Mouse (Mus musculus) spleen, postnatal 14 days (tissue): ENCODE data around the gene Maz.

Experiments used
- DNase-seq, 2 experiments: peaks; one replicate each; pipeline ENCODE4 v3.0.0; 2021 to 2022; ENCODE audit warnings: low spot score in 2 of 2

The Maz gene

DNA sequence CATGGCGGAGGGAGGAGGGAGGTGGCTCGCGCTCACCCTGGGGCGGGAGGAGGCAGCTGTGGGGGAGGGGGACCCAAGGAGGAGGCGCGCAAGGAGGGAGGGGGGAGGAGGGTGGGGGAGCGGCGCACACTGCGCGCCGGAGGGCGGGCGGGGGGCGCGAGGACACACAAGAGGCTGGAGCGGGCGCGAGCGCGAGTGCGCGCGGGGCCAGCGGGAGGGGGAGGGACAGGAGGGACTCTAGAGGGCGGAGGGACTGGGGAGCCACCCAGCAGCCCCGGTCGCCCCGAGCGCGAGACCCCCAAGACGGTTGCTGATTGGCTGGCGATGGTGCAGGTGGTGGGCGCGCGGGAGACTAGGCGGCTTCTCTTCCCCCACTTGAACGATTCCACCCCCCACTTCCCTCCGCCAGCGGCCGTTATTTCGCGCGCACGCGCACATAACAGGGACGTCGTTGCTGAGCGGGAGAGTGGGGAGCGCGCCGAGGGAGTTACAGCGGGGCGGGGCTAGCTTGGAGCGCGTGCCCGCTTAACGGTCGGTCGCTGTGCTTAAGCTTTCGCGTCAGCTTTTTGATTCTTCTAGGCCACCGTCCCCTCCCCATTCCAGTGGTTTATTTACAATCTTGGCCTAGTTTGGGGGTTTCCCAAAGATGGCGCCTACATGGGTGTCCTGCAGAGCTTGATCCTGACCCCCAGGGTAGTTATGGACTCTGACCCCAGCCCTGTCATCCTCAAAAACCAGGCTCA lies at the start of gene Maz:
Gene Maz, minus strand, starts transcription at position 54 of the 743 bp plus-strand sequence.
- DNase-seq = peak; percentile 97 to 98

DNA sequence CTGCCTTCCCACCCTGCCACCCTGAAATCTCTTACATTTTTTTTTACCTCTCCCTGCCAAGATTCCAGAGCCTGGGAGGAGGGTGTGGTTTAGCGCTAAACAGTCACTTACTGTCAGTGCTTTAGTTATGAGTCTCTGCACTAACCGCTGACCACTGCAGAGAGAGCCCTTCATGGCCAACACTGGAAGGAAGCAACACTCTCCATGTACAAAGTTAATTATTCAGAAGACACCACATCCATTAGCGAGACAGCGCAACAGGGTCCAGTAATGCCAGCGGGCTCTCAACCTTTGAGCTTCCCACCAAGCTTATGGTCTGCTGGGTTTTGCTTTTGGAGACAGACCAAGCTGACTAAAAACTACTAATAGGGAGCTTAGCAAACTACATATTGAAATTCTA lies 49.4 kb upstream of the Maz start:
- DNase-seq = no peak

DNA sequence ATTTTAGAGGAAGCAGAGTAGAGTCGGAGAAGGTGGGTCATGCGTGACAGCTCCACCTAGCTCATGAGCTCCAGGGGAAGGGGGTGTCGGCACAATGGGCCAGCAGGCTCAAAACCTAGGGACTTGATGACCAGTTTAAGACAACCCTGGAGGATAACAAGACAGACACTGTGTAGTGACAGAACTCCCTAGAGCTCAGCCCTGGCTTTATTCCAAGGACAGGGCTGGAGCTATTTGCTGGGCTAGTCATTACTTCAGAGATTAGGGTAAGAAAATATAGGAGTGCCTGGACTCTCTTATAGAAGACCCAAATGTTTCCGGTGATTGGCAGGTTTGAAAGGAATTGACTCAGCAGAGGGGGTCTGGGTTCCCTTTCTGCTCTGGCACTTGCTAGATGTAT lies 46.4 kb upstream of the Maz start:
- no peak for DNase-seq

DNA sequence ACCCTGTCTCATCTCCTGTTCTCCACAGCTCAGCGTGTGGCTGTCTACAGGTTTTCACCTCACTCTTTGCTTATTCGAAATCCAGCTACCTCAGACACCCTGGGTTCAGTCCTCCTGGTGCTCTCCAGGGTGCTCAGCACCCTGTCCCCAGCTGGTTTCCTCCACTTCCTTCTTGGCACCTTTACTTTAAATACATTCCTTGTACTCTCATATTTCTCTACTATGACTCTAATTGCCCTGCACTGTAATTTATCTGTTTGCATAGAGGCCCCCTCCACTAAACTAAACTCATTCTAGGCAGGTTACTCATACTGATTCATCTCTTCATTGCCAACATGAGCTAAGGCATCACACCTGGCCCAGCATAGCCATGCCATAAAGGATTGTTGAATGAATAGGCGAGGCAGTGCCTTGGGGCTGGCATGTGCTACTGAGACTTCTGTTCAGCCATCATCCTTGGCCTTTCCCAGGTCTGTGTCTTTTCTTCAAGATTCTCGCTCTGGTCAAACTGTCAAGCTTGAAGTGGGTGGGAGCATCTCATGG lies 44.1 kb upstream of the Maz start:
- DNase-seq = no peak

DNA sequence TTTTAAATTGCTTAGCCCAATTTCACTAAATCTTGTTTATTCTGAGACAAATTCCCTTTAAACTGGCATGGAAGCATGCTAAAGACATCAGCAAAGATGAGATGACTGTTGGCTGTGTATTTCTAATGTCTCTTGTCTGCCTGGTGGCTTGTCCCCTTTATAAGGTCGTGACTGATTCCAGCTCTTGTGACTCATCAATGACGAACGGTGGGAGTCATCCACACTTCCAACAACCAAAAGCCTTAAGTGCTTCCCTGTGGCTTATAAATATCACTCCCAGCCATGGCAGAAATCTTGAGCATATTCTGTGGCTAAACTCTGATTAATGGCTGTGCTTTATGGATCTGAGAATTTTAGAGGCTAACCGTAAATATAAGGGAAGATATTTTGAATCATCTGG lies 39.5 kb upstream of the Maz start:
- DNase-seq = no peak

DNA sequence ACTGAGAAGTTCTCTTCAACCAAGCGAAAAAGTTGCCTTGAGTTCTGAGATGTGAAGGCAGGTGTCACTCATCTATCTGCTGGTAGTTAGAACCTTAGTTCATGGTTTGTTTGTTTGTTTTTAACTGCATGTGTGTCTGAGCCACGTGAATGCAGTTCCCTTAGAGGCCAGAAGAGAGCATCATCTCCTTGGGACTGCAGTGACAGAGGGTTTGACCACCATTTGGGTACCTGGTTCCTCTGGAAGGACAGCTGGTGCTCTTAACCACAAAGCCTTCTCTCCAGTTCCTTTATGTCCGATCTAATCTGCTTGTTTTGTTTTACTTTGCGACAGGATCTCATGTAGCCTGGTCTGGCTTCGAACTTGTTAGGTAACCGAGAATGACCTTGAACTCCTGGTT lies 38.7 kb upstream of the Maz start:
- DNase-seq = no peak

DNA sequence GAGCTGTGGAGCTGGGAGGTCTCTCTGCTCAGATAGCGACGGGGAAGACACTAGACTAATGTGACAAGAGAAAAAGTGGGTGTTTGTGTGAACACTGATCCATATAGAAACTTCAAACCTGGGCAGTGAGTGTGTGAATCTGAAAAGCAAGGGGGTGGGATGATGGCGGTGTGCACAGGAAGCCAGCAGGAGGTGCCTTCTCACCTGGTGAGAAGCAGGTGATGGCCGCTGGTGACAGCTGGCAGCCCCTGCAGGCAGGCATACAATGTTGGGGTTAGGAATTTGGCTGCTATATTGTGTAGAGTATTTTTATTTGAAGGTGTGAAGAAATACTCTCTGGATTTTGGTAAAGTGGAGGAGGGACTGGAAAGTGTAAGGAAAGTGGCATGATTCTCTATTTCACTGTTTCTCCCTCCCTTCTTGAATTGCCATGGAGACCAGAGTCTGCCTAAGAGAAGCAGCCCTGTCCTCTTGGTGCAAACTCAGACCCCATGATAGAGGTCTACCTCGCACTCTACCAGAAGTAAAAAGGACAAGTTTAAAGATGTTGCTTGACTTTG lies 28.3 kb upstream of the Maz start:
- no peak for DNase-seq

DNA sequence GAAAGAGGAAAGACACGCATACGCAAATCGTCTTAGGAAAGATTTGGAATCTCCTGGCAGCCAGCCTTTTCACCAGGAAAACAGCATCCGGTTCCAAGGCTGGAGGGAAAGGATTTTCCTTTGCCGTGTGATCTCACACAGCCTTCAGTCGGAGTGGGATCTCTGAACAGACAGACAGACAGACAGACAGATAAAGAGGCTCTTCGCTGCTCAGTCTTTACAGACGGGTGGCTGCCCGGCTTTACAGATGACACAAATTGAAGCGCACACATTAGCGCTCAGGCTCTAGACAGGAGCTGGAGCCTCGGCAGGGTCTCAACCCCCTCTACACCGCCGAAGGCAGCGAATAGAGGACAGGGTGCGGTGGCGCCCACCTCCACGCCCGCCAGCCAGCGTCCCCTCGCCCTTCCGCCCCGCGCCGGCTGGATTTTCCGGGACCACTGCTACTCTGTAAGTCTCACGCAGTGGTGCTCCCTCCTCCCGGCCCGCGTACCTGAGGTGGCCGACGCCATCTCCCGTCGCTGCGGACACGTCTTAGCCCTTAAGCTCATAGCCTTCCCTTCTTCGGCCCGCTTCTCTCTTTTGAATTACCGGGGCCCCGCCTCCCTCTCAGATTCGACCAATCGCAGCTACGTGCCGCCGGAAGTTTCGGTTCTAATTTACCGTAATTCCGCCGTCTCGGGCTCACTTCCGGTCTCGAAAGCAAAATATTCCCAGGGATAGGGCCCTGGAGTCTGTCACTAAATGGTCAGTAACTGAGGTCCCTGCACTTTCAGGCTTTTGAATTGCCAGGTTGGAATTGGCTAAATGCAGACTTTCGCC lies 15.2 kb upstream of the Maz start, which contains the start of gene Kif22:
Gene Kif22, minus strand, starts transcription at position 621 of the 822 bp plus-strand sequence.
- peak; percentile 88 to 90 for DNase-seq

DNA sequence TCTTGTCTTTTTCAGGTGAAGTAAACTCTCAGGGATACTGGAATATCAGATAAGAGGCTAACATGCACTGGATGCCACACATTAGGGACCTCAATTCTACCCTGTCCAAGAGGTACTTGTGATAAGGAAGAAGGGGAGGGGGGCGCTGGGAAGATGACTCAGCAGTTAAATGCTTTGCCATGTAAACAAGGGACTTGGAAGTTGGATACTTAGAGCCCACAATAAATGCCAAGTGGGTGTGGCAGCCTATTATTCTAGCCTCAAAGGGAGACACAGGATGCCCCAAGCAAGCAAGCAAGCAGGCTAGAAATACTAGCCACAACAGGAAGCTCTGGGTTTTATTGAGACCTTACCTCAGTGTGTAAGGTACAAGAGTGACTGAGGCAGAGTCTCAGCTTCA lies 4.4 kb upstream of the Maz start:
- no peak for DNase-seq

DNA sequence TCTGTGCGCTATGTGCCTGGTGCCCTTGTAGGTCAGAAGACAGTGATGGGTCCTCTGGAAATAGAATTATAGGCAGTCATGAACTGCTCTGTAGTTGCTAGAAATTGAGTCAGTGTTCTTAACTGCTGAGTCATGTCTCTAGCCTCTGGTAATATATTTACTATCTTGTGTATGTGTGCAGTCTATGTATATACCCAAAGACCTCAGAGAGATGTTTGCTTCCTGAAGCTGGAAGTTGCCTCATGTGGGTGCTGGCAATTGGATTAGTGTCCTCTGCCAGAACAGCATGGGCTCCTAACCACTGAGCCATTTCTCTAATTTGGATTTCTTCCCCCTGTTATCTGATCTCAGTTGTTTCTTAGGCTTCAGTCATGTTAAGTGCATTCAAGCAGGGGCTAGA lies 3.3 kb upstream of the Maz start:
- no peak for DNase-seq

DNA sequence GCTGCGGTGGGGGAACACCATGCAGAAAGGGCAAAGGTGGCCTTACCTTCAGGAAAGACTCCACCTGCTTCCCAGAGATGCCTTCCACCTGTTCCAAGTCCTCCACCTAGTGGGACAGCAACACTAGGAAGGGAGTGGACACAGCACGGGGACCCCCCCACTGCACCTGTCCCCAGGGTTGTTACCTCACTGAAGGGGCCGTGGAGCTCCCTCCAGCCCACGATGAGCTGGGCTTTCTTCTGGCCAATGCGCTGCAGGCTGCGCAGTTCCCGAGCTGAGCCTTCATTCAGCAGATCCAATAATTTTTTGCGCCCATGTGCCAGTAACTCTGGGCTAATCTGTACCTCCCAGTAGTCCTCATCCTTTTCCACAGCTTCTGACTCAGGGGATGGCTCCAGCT lies 1.0 kb upstream of the Maz start:
- DNase-seq = no peak

DNA sequence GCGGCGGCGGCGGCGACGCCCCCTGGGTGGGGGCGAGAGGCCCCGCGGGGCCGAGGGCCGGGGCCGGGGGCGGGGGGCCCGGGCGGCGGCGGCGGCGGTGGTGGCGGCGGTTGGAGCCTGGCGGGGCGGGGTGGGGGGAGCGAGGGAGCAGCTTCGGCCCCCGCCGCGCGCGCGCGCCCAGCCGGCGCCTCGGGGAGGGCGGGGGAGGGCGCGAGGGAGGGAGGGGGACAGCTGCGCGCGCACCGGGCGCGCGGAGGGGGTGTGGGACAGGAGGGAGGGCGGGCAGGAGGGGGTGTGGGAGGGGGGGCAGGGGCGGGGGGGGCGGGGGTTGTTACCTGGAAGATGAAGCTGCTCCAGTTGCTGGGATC lies 237 bp downstream of the Maz start:
- DNase-seq = peak; percentile 63 to 73

DNA sequence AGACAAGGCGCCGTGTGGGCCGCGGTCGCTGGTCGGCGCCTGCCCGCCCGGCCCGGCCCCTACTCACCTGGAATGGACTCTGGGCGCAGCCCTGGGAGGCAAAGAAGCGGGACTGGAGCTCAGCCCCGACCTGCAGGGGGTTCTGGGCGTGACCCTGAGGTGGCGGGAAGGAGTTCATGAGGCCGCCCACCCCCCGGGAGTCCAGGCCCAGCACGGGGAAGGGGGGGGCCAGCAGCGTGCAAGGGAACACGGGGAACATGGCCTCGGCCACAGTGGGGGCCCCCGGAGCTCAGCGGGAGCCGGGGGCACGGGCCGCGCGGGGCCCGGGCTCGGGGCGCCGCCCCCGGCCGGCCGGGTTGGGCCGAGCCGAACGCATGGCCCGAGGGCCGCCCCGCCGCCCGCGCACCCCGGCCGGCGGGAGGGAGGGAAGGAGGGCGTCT lies 656 bp downstream of the Maz start:
- peak; percentile 49 to 62 for DNase-seq

DNA sequence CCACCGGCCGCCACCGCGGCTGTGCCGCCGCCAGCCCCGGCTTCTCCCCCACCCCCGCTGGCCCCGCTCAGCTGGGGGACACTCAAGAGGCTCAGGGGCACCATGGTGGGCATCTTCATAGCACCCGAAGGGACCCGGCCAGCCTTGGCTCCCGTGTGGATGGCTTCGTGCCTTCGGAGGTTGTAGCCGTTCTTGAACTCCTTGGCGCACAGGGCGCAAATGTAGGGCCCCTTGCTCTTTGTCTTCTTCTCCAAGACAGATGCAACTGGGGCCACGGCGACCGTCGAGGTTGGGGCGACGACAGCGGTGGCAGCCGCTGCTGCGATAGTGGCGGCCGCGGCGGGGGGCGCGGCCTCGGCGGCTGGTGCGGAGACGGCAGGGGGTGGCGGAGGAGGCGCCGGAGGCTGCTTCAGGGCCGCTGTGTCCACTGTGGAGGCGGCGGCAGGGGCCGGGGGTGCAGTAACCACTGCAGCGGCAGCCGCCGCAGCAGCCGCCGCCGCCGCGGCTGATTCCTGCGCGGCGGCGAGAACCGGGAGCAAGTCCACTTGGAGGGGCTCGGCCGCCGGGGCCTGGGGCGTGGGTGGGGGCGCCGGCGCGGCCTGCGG lies 1.2 kb downstream of the Maz start:
- DNase-seq = peak in 1 of 2 experiments; percentile 54

DNA sequence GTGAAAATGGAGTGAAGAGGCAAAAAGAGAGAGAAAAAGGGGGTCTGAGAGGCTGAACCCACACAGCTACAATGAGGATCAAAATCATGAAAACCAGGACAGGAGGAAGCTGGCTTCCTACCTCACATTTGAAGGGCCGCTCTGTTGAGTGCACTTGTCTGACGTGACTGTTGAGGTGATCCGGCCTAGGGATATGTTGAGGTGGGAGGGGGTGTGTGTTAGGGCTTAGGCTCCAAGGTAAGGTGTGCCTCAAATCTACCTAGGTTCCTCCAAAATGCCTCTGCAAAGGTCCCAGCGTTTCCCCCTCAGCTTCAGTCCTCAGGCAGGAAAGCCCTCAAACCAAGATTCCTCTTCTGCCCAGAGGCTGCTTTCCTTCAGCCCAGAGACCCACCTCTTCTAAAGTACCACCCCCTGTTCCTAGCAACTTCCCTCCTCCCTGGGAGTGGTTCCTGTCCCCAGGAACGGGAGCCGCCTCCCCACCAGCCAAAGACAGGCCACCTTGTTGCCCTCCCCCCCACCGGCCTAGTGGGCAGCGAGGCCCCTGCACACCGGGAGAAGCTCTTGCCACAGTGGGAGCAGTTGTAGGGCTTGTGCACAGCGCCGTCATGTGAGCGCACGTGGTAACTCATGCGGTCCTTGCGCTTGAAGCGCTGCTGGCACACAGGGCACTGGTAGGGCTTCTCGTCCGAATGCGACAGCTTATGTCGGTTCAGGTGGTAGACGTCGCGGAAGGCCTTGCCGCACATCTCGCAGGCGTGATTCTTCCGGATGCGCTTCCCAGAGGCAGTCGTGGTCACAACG lies 1.9 kb downstream of the Maz start:
- DNase-seq = peak; percentile 64 to 75

DNA sequence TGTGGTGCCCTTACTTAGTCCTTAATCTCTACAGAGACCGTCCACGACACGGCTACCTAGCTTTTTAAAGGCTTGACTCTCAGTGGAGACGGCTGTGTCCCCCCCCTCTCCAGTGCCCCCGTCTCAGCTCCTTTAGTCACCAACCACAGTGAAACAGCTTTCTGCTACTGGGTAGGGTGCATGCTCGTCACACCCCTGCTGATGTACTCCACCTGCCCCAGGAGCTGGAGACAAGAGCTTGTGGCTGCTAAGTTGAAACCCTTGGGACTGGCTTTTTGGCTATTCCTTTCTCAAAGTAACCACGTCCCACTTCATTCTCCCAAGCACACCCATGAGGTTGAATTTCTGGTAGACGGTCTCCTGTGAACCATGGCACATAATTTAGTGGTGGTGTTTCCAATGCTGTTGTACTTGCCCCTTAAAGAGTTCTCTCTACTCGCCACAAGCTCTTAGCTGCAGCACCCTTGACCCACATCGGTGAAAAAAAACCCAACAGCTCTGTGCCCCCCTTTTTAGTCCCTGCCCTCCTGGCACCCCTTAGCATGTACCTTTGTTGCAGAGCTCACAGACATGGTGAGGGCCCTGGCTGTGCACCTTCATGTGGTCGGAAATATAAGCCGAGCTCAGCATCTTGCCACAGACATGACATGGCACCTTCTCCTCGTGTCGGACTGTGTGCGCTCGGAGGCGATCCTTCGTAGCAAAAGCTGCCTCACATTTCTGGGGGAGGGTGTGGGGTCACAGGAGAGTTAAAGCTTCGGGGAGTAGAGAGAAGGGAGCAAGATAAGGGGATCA lies 2.7 kb downstream of the Maz start:
- no peak for DNase-seq

DNA sequence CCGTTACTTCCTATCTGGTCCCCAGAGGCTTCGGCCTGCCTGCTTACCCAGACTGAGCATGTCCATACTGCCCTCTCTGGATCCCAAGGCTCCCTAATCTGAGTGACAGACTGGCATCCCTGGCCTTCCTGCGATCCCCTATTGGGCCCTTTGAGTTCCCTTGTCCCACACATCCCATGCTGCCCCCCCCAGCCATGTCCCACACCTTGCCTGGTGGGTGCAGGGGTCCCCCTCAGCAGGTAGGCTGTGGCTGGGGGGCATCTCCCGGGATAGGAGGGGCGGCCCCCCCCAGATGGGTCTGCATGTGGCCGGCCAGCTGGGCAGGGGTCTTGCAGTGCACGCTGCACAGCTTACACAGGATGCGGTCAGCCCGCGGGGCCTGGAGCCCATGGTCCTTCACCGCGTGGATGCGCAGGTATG lies 3.6 kb downstream of the Maz start:
- DNase-seq = no peak

DNA sequence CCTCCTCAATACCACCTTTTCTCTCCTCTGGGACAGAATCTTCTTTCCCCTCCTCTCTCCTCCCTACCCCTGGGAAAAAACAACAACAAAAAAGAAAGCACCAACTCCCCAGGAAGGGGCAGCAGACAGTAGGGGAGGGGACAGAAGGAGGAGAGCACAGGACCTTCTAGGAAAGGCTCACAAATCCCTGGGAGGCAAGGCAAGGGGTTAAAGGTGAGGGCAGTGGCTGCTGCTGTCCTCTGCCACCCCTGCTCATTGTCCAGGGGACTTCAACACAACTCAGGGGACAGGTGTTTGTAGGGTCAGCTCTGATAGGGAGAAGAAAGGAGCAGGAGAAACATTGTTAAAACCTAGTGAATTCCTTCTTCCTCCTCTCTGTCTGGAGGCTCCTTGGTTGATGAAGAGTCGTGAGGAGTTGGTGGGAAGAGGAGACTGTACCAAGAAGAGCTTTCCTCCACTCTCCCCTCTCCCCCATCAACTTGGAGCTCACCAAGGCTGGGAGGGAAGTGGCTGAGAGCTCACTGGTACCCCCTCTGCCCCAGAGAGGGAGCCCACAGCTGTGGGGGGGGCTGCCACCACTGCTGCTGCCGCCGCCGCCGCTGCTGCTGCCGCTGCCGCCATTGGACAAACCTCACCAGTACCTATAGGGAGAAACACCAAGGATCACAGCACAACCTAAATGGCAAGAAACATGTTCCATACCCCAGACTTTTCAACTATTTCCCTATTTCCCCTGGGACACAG lies 4.1 kb downstream of the Maz start:
- no peak for DNase-seq
